Mouse (Mus musculus): ENCODE measurements at regions not wholly inside any gene's neighbourhood (a gene's known extent, or its start where the extent isn't known, plus 50 kb on each side); places are given as distances from the start of the nearest gene placed in this dataset.

- DNase-seq (ENCODE audit: low read depth, low spot score), result no peak
Observed at GRCm38 (mm10) chr19:21146860-21147390, 125.2 kb upstream of the Zfand5 start.

- peak; percentile 81 for DNase-seq (ENCODE audit: low read depth, low spot score)
Observed at GRCm38 (mm10) chr19:21144659-21145283, 127.3 kb upstream of the Zfand5 start.

- DNase-seq (ENCODE audit: low read depth, low spot score), result no peak
Observed at GRCm38 (mm10) chr19:21143970-21144595, 128.0 kb upstream of the Zfand5 start.

GRCm38 (mm10) chr19:21140456-21140855 is 131.6 kb upstream of the Zfand5 start:
- peak; percentile 88 for DNase-seq (ENCODE audit: low read depth, low spot score)

- no peak for DNase-seq (ENCODE audit: low read depth, low spot score)
Observed at GRCm38 (mm10) chr19:21138998-21139495, 133.0 kb upstream of the Zfand5 start.

- DNase-seq (ENCODE audit: low read depth, low spot score), result no peak
Observed at GRCm38 (mm10) chr19:21136756-21137155, 135.3 kb upstream of the Zfand5 start.

GRCm38 (mm10) chr19:21135998-21136380 is 136.1 kb upstream of the Zfand5 start:
- no peak for DNase-seq (ENCODE audit: low read depth, low spot score)

GRCm38 (mm10) chr19:21135297-21135997 is 136.6 kb upstream of the Zfand5 start:
- no peak for DNase-seq (ENCODE audit: low read depth, low spot score)

GRCm38 (mm10) chr19:21129653-21130052 is 142.4 kb upstream of the Zfand5 start:
- no peak for DNase-seq (ENCODE audit: low read depth, low spot score)

- DNase-seq (ENCODE audit: low read depth, low spot score), result peak; percentile 43
Observed at GRCm38 (mm10) chr19:21127079-21127745, 144.9 kb upstream of the Zfand5 start.

- no peak for DNase-seq (ENCODE audit: low read depth, low spot score)
Observed at GRCm38 (mm10) chr19:21126670-21127069, 145.4 kb upstream of the Zfand5 start.

GRCm38 (mm10) chr19:21119477-21119876 is 152.6 kb upstream of the Zfand5 start:
- DNase-seq (ENCODE audit: low read depth, low spot score), result no peak

GRCm38 (mm10) chr19:21118782-21119181 is 153.3 kb upstream of the Zfand5 start:
- no peak for DNase-seq (ENCODE audit: low read depth, low spot score)

- no peak for DNase-seq (ENCODE audit: low read depth, low spot score)
Observed at GRCm38 (mm10) chr19:21115693-21116092, 156.4 kb upstream of the Zfand5 start.

- no peak for DNase-seq (ENCODE audit: low read depth, low spot score)
Observed at GRCm38 (mm10) chr19:21111836-21112235, 157.8 kb upstream of the Tmc1 start.

- no peak for DNase-seq (ENCODE audit: low read depth, low spot score)
Observed at GRCm38 (mm10) chr19:21108311-21108710, 154.3 kb upstream of the Tmc1 start.

- DNase-seq (ENCODE audit: low read depth, low spot score), result no peak
Observed at GRCm38 (mm10) chr19:21107741-21108140, 153.7 kb upstream of the Tmc1 start.

- DNase-seq (ENCODE audit: low read depth, low spot score), result no peak
Observed at GRCm38 (mm10) chr19:21107275-21107674, 153.3 kb upstream of the Tmc1 start.

GRCm38 (mm10) chr19:21106766-21107165 is 152.8 kb upstream of the Tmc1 start:
- DNase-seq (ENCODE audit: low read depth, low spot score), result no peak

GRCm38 (mm10) chr19:21106241-21106669 is 152.3 kb upstream of the Tmc1 start:
- peak; percentile 54 for DNase-seq (ENCODE audit: low read depth, low spot score)

GRCm38 (mm10) chr19:21105004-21105403 is 151.0 kb upstream of the Tmc1 start:
- DNase-seq (ENCODE audit: low read depth, low spot score), result no peak

GRCm38 (mm10) chr19:21104462-21104936 is 150.5 kb upstream of the Tmc1 start:
- DNase-seq (ENCODE audit: low read depth, low spot score), result no peak
